Mouse (Mus musculus): Measurements from ENCODE around the gene Foxred2.
A peak's percentile ranks its signal among the peaks of the same experiment; 100 is the strongest.

Gene Foxred2

DNA sequence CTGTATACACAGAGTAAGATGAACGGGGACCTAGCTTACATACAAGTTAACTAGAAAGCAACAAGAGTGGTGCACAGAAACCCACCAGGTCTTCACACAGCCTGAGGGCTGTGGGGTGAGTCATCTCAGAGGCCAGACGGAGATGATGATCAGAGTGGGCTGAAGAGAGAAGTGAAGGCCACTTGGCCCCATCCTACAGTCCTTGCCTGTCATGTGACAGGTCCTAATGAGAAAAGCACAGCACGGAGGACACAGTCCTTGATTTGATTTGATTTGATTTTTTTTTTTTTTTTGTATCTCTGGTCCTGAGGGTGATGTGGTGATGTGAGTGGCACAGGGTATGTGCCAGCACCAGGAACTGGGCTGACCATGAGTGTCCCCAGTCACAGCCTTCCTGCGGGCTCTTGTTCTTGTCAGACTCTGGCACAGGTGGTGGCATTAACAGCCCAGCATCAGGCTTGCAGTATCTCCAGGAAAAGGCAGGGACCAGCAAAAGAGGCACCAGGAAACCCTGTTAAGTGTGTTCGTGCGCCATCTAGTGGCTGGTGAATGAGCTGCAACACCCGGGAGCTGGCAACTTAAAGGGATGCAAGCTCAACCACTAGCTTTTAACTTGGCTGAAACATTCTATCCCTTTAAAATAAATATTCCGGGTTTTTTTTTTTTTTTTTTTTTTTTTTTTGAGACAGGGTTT lies 39.5 kb downstream of the Foxred2 start:
- peak; percentile 80 for DNase-seq (ENCODE audit: low spot score)

DNA sequence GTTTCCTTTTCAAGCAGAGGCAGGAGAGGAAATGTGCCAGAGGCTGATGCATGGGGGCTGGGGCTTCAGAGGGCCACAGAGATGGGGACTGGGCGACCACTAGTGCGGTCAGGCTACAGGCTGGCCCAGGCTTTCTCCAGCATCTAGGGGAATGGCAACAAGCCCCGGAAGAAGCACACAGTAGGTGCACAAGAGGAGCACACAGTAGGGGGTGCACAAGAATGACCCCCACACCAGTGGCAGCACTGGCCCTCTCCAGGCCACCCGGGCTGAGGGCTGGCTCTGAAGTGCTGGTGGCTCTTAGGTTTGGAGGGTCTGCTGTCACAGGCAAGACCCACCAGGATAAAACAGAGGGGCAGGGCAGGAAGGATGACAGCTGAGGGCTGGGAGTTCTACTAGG lies 41.2 kb downstream of the Foxred2 start:
- no peak for DNase-seq (ENCODE audit: low spot score)

DNA sequence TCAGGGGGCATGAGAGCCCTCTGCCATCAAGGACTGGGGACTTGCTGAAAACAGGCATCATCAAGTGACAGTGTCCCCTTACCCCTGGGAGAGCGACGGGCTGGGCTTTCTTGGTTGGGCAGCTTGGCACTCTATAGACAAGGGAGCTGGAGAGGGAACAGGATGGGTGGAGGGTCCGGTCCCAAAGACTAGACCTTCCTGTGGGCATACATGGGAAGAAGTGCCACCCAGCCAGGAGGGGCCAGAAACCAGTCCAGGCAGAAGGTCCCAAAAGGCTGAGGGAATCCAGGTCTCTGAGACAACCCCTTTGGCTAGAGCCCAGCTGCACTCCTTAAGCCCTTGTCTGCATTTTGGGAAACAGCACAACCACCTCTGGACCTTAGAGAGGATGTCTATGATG lies 42.0 kb downstream of the Foxred2 start:
- DNase-seq (ENCODE audit: low spot score) = no peak

DNA sequence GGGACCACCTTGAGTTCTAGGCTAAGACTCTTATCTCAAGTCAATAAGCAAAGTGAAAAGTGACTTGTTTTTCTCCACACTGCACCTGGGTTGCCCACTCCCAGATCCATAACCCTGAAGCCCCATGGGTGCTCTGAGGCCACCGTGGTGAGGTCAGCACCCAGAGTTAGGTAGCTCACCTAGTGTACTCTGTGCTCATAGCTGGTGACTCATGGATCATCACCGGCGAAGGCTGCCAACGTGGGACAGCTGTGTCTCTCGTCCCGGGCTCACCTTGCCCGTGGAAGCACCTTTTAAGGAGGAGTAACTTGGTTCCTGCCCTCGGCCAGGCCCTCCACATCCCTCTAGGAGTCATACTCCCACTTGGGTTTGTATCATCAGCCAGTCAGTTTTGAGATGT lies 43.5 kb downstream of the Foxred2 start:
- no peak for DNase-seq (ENCODE audit: low spot score)

- DNase-seq (ENCODE audit: low spot score) = no peak
Measured at GRCm38 (mm10) chr15:77912585-77912984, 43.9 kb downstream of the Foxred2 start.

DNA sequence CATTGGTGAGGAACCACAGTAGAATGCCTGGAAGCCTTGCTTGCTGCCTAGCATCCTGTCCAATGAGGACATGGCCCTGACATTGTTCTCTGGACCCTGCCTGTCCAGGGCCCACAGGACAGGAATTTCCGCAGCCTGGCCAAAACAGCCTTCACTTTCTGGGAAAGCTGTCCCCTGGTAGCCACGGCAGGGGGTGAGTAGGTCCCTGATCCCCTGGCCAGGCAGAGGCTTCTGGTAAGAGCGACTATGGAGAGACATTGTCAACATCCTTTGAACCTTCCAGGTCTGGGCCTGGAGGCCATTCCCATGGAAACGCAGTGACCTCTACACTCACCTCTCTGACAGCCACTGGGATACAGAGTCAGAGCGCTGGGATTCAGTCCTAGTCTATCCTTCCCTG lies 44.5 kb downstream of the Foxred2 start:
- no peak for DNase-seq (ENCODE audit: low spot score)

DNA sequence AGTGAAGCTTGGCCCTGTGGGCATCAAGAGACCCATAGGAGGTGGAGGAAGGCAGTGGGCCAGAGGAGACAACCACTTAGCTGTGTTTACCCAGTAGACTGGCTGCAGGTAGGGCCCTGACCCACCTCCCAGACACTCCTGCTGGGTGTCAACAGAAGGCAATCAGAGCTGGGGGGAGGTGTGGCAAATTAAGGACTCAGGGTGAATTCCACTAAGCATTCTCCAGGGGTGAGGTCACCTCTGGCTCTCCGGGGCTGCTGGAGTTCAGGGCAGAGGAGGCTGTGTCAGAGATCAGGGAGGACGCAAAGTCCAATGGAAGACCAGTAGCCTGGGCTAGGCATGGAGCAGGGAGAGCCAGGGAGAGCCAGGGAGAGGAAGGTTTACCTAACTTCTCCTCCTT lies 45.5 kb downstream of the Foxred2 start:
- DNase-seq (ENCODE audit: low spot score) = no peak

- no peak for DNase-seq (ENCODE audit: low spot score)
Measured at GRCm38 (mm10) chr15:77907646-77908518, 48.6 kb downstream of the Foxred2 start.

DNA sequence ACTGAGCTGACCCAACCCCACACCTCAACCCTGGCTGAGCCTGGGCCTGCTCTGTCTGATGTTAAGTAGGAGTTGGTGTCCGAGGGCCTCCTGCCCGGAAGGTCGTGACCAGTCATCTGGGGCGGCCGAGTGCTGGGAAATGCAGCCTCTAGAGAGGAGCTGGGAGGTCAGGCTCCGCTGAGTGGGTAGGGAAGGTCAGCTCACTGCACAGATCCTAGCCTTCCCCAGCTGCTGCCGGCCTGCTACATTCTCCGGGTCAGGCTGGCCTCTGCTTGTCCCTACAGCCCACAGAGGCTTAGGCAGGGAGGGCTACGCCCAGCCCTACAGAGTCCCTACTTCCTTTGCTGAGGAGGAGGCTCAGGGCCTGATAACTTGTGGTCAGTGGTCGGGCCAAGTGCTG lies 50.0 kb downstream of the Foxred2 start:
- no peak for DNase-seq (ENCODE audit: low spot score)

- no peak for DNase-seq (ENCODE audit: low spot score)
Measured at GRCm38 (mm10) chr15:77906081-77906480, 50.4 kb downstream of the Foxred2 start.

DNA sequence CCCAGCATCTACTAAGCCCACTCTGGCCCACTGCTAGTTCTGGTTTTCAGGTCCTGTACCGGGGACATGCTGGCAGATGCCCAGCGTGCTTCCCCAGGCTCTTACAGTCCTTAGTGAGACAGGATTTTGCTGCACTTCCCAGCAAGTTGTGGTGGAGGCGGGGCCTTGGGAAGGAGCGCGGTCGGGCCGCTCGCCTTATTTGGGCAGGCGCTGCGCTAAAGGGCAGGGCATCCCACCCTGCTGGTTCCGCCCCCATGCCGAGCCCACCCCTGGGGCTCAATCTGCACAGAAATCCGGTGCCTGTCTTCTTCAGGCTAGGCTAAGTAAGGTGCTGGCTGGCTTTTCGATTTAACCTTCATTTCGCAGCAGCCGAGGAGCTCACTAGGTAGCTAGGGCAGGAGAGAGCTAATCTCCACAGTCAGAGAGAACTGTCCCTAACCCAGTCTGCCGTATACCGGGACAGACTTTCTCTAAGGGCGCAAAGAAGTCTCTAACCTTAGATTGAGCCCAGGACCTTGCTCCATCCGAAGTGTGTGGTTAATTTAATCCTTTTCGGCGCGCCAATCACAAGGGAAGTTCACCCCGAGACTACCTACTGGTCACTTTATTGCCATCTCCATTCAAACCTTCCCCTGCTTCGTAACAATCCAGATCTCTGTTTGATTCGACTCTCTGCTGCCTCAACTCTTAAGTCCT lies 51.1 kb downstream of the Foxred2 start:
- peak; percentile 64 for DNase-seq (ENCODE audit: low spot score)

DNA sequence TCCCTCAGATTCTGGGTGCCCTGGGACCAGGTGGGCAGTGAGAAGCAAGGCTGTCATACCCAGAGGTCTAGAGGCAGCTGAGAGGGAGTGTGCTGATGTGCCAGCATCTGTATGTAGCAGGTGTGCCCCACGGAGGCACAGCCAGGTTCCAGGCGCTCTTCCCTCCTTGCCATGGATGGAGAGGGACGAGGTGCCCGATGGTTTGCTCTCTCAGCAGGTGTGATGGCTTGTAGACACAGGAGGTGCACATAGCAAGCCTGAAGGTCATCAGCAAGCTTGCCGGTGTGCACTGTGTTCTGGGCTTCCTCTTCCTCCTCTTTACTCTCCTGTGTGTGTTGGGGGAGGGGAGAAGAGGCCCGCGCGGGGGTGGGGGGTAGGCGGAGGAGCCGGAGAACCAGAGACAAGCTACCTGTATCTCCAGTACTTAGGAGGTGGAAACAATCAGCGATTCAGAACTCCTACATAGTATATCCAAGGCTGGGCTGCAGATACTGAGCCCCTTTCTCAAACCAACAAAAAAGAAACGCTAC lies 52.1 kb downstream of the Foxred2 start:
- DNase-seq (ENCODE audit: low spot score) = no peak

- DNase-seq (ENCODE audit: low spot score) = no peak
Measured at GRCm38 (mm10) chr15:77903176-77903575, 53.3 kb downstream of the Foxred2 start.

DNA sequence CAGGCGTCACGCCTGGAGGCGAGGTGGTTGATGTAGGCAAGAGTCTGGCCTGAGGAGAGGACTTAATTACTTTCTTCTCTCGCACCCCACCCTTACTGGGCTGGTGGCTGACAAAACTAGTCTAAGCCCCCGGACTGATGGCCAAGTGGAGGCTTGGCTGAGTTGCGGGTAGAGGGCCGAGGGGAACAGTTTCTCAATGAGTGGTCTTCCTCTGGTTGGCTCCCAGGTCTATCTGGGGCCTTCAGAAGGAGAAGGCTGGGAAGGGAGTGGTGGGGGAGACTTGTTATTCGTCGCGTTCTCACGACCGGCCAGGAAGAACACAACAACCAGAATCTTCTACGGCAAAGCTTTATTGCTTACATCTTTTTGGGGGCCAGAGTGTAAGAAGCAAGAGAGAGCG lies 61.6 kb downstream of the Foxred2 start:
- DNase-seq (ENCODE audit: low spot score) = no peak

DNA sequence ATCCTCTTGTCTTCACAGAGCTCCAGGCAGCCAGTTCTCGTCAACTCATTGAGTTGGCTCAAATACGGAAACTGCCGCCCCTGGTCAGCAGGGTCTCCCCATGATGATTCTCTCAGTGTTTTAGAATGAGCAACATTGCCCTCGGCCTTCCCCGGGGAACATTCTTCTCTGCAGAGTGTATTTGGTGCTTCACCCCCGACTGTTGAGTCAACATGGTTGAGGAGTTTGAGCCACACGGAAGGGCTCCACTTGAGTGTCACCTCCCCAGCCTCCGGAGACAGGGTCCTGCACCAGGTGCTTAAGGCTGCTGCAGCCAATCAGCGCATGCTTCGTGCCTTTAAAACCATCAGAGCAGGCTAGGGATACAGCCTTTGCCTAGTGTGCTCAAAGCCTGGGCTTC lies 63.2 kb downstream of the Foxred2 start:
- DNase-seq (ENCODE audit: low spot score) = no peak

- DNase-seq (ENCODE audit: low spot score) = no peak
Measured at GRCm38 (mm10) chr15:77892420-77892819, 64.1 kb downstream of the Foxred2 start.

DNA sequence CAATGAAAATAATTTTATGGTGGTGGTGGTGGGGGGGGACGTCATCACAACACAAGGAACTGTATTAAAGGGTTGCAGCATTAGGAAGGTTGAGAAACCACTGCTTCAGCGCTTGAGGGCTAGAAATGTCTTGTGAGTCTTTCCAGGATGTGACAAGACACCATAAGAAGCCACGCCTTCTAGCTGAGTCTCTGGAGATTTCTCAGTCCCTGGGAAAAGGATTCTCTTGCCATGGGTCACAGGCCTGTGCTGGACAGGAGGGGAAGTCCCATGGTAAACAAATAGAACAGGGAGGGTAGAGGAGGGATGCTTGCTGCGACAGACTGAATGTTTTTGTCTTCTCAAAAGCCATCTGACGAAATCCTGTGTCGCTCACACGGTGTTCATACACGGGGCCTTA lies 64.8 kb downstream of the Foxred2 start:
- DNase-seq (ENCODE audit: low spot score) = no peak
